Mouse (Mus musculus): ENCODE measurements around the gene Orai1.

- TF ChIP-seq CTCF (IDR thresholded peaks at IDR 0.05; ENCODE audit: borderline replicate concordance, control insufficient read depth, extremely low read depth, insufficient read depth, low read length, poor library complexity) (0 out of 2 replicates have a peak, but pooled peaks have one; percentile 27), POLR2A (IDR thresholded peaks at IDR 0.05; ENCODE audit: control insufficient read depth, extremely low read depth, insufficient read depth, low read length, poor library complexity) (no peak)
These were observed 29.0 kb downstream of the Orai1 start for GRCm38 (mm10) chr5:123043856-123044255.
